10 mouse cellular contexts compared by ENCODE assay signal in the genomic region with DNA sequence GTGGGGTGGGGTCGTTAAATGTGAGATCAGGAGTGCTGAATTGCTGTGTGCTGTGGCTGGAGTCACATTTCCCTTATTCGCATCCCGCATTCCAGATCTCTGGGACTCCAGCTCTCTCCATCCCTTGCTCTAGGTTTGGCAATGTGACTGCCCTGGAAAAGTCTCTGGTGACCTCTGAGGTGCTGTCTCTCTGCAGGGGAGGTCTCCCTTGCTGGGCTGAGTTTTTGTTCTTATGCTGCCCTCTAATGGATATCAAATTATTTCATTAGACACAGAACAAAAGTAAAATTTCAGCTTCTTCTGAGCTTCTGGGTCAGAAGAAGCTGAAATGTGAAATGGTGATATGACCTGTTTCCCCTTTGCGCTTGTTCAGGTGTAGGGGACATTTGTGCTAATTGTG.
A peak's percentile ranks its signal among the peaks of the same experiment; 100 is the strongest.
DNase-seq lines count a peak whose midpoint lies in the region; ATAC-seq lines count a peak whose summit lies in the region.
"Had no signal": no experiment of that assay in that cellular context is flagged by ENCODE, and none has a peak within 500 bp of the region (broad histone marks: within the 10 kb centered on the region; RNA-seq: fewer than 3 reads in every experiment).

No protein-coding gene starts in this region.

- 0 out of 2 replicates have a peak overlapping the region, but pooled peaks have one; percentile 20 for H3K27ac ChIP-seq in forebrain, embryonic 12.5 days
- H3K27ac ChIP-seq in midbrain, embryonic 10.5 days (replicated peaks), result peak overlapping the region; percentile 49
- H3K27ac ChIP-seq: heart, embryonic 13.5 days had no signal

- no peaks in the 10 kb centered on the region for H3K36me3 ChIP-seq in forebrain, embryonic 12.5 days (replicated peaks)
- no peaks in the 10 kb centered on the region for H3K36me3 ChIP-seq in midbrain, embryonic 10.5 days
- H3K36me3 ChIP-seq: heart, embryonic 13.5 days had no signal

- H3K9ac ChIP-seq in forebrain, embryonic 12.5 days, result no peak overlapping the region
- H3K9ac ChIP-seq: heart, embryonic 13.5 days had no signal

- ATAC-seq in forebrain, embryonic 12.5 days (ENCODE audit: low FRiP score), result no peak
- no peak for ATAC-seq in activated CD4-positive, CD25-positive, alpha-beta regulatory T cell, adult 4 months
- no peak for ATAC-seq in erythroblast, adult 5-6 weeks (replicated peaks; ENCODE audit: low FRiP score, poor library complexity, severe bottlenecking)

- no peaks in the 10 kb centered on the region for H3K9me3 ChIP-seq in forebrain, embryonic 12.5 days
- H3K9me3 ChIP-seq in midbrain, embryonic 10.5 days (replicated peaks), result no peaks in the 10 kb centered on the region
- H3K9me3 ChIP-seq: heart, embryonic 13.5 days had no signal

- H3K4me2 ChIP-seq in forebrain, embryonic 12.5 days, result no peak overlapping the region
- H3K4me2 ChIP-seq: heart, embryonic 13.5 days had no signal

- peak; percentile 10 for DNase-seq in kidney, adult 9 months
- no peak for DNase-seq in kidney, adult 18-20 months
- peak; percentile 35 for DNase-seq in R1 (ENCODE audit: low read depth, low spot score)
- no peak for DNase-seq in midbrain, embryonic 10.5 days (ENCODE audit: low spot score)
- no peak for DNase-seq in thymus, postnatal 10 days (ENCODE audit: low spot score in 2 of 2)

- peaks cover 6% of the 10 kb centered on the region; the same call in 1 of the 2 replicates for H3K27me3 ChIP-seq in forebrain, embryonic 12.5 days
- peaks cover 39% of the 10 kb centered on the region for H3K27me3 ChIP-seq in midbrain, embryonic 10.5 days (ENCODE audit: low read depth, poor library complexity, severe bottlenecking)
- H3K27me3 ChIP-seq: heart, embryonic 13.5 days had no signal

- WGBS in forebrain, embryonic 12.5 days, result 26% methylated on average over 4 of the region's 4 CpGs
- 26% methylated on average over 4 of the region's 4 CpGs for WGBS in midbrain, embryonic 10.5 days

- H3K4me3 ChIP-seq in forebrain, embryonic 12.5 days (replicated peaks), result no peak overlapping the region
- no peak overlapping the region for H3K4me3 ChIP-seq in midbrain, embryonic 10.5 days
- H3K4me3 ChIP-seq: heart, embryonic 13.5 days; myocyte had no signal

- peaks cover 48% of the 10 kb centered on the region for H3K4me1 ChIP-seq in forebrain, embryonic 12.5 days
- peaks cover 50% of the 10 kb centered on the region for H3K4me1 ChIP-seq in midbrain, embryonic 10.5 days
- H3K4me1 ChIP-seq: heart, embryonic 13.5 days had no signal

Comparison
In these comparisons a context has a peak if more than half of its experiments do, and no peak if none do; other contexts are left out.
1. DNase-seq: peak in kidney, adult 9 months (single experiment) and R1 (single experiment); none in kidney, adult 18-20 months (single experiment), midbrain, embryonic 10.5 days (single experiment) and thymus, postnatal 10 days (0 of 2).